Mouse (Mus musculus): Measurements from ENCODE around the gene Cadm2.

Cadm2 gene

DNA sequence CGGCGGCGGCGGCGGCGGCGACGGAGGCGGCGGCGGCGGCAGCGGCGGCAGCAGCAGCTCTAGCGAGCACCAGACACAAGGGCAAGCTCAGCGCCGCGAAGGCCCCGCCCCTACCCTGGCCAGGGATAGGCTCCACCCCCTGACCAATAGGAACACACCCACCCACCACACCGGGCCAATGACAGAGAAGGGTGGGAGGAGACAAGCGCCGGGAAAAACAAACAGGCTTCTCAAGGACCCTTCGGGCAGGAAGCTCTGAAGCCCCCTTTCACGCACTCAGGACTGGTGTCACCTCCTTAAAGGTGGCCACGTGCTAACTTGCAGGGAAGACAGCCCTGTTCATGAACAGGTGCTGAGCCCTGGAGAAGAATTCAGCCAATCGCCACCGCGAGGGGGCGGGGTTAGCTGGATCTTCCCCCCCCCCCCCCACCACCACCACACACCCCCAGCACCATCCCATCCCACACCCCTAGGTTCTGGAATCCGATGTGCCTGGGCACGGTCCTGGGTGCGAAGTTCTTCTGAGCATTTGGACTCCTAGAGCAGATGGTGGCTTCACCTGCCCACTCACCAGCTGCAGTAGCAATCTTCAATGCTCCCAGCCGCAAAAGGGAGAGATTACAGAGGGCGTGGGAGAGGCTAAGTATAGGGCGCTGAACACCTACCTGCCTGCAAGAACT is at the start of gene Cadm2:
Gene Cadm2 (minus strand): TSS at position 83 of the 680 bp plus-strand sequence.
- DNase-seq = peak; percentile 94

DNA sequence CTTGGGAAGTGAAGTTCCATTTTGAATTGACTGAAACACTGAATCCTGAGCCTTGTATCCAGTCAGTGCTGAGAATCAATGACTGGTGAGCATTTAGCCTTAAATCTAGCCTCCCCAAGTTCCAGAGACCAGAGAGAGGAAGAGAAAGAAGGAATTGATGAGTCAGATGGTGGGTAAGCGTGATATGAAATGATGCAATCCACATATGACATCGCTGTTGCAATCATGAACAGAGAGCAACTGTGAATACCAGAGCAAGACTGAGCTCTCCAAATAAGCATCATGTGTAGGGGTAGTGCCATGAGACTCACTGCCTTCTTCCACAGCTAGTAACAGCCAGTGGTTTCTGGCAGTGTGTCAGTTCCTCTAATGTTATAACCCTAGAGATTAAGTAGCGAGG is 26.2 kb upstream of the Cadm2 start:
- no peak for DNase-seq

DNA sequence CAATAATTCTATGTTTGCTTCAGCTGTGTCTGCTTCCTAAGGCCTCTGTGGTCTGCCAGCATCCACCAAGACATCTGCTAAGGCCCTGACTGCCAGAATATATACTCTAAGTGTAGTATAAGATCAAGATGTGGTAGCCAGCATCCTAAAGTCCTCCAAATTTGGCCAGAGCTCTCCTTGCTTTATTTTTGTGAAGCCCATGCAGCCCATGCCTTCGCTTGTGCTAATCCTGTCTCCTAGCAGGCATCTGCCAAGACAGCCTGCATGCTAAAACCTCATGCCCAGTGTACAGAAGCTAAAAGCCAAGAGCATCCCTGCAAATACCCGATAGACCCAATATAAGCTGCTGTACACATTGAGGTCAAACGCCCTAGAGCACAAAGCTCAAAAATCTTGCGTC is 22.9 kb upstream of the Cadm2 start:
- DNase-seq = no peak

DNA sequence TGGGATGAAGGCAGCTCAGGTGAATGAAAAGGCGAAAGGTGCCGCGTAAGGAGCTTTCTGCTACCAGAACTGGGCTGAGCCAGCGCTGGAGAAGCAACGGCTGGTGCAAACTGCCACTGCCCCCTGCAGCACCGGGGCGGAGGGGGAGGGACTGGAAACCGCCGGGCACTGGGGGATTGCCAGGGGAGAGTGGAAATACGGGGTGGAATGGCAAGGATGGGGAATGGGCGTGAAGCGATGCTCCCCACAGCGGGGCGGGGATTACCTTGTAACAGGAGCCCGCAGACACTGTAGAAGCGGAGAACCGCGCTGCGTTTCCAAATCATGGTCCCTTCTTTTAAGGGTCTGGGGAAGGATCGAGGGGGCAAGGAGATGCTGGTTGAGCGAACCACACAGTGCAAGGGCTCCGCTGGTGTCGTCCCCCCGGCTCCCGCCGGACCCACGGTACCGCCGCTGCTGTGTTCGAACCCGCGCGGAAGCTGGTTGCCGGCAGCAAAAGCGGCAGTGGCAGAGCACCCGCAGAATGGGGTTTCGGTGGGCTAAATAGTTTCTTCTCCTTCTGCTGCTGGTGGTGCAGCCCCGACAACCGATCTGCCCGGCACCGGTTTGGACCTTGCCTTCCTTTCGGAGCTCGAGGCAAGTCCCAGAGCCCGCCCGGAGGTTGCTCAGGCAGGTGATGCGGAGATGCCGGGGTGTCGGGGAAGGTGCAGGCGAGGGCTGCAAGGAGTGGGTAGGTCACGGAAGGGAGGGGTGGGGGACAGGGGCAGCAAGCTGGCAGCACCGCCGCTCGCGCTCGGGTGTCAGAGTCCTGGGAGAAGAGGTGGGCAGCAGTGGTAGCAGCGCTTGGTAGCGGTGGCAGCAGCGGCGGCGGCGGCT is 564 bp downstream of the Cadm2 start:
- DNase-seq = peak; percentile 77

DNA sequence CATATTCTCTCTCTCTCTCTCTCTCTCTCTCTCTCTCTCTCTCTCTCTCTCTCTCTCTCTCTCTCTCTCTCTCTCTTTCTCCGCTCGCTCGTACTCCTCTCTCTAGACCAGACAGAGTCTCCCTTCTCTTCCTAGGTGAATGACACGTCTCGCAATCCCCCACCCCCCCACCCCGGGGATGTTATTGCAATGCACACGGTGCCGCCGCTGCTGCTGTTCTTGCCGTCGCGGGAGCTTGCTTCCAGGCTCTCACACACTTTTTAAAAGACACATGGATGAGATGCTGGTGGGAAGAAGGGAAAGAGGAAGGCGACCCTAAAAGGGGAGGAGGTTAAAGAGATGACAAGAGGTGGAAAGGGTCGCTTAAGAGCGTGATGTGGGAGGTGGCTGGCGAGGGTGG is 1.3 kb downstream of the Cadm2 start:
- DNase-seq = no peak

DNA sequence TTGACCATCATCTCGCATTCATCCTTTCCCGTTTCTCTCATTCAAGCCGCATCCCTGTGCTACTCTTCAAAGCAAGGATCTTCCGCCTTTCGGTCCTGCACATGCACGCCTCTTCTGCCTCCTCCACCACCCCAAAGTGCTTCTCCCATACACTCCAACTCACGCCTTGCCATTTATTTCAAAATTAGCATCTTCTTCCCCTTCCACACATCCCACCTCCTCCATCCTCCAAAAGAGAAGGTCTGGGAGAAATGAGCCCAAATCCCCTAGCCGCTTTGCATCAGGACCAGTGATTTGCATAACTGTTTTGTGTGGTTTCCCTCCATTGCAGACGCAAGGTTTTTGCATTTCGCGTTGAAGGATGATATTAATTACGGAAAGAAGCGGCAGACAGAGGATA is 1.9 kb downstream of the Cadm2 start:
- peak; percentile 12 for DNase-seq

DNA sequence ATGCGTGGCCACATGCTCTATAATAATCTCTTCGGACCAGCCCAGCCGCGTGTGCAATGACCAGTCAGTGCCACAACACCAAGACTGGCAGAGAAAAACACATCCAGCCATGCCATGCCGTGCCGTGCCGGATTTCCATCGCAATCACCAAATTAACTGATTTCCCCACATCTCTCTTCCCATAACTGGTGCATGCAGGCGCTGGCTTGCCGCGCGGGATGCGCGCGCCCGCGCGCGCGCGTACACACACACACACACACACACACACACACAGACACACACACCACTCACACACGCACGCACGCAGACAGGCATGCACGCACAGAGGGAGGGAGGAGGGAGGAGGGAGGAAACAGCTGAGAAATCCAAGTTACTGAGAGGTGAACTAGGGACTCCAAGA is 2.9 kb downstream of the Cadm2 start:
- peak; percentile 59 for DNase-seq

DNA sequence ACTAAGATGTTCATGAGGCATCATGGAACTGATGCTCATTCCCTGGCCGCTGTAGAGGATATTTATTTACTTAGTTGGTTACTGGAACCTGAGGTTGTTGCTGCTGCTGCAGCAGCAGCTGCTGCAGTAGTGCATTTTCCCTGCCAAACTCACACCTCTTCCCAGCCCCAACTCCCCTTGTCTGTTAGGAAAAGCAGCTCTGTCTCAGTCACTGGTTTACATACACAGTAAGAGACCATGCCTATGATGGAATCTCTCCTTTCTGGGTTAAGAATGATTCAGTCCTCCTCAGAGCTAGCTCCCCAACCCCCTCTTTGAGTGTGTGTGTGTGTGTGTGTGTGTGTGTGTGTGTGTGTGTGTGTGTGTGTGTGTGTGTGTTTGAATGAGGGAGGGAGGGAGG is 3.5 kb downstream of the Cadm2 start:
- peak; percentile 6 for DNase-seq

DNA sequence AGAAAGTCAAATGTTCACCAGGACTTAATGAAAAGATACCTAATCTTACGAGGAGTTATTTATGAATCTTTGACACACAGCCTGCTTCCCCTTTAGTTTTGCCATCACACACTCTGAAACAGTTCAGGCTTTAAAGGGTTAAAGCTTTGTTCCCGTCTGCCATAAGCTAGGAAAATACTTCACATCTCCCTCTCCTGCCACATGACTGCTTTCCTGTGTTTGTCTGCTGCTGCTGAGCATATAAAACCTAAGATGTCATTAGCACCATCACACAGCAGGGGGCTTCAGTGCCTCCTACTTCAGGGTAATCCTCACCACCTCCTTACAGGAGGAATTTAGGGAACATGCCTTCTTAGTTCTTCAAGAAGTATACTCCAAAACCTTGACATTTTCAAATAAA is 6.8 kb downstream of the Cadm2 start:
- DNase-seq = peak; percentile 76

DNA sequence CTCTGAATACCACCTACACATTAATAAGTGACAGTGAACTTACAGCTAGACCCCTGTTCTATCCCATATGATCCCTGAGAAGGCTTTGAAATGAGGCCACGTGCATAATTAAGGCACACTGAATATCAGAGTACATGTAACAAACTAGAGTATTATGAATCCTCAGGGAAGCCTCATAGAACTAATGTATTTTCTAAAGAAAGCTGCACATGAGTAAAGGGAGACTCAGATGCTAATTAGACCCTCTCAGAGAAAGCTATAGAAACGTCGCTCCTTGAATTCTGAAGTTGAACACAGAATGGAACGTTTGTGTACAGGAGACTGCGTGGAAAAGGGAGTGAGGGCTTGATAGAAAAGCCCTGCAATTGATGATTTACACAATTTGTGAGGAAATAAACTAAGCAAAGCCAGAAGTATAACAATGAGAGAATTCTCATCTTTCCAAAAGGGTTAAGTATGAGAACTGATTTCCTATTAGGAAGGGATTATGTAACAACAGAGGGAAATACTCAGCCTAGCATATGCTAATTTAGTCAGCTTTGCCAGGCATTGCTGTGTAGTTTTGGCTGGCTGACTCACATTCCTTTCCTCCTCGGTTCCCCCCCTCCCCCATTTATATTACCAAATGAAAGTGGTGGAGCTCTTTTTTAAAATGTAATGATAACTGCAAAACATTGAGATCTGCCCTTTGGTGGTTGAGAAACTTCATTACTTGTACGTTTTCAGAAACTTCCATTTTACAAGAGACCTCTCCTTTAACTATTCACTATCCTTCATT is 9.6 kb downstream of the Cadm2 start:
- DNase-seq = peak; percentile 13

DNA sequence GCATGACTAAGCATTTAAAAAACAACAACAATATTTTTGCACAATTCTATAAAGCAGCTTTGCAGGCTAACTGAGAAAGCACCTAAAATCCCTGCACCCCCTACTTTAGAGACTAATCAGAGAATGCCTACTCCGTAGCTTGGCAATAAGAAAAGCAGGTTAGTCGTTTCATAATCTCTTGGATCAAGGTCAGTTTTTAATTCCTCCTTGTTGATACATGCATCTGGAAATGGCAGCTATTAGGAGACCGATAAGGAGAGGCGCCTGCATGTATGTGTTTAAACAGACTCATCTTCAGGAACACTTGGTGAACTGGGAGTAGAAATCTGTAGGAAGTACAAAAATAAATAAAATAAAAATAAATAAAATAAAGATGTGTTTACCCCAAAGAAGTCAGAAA is 11.6 kb downstream of the Cadm2 start:
- no peak for DNase-seq

DNA sequence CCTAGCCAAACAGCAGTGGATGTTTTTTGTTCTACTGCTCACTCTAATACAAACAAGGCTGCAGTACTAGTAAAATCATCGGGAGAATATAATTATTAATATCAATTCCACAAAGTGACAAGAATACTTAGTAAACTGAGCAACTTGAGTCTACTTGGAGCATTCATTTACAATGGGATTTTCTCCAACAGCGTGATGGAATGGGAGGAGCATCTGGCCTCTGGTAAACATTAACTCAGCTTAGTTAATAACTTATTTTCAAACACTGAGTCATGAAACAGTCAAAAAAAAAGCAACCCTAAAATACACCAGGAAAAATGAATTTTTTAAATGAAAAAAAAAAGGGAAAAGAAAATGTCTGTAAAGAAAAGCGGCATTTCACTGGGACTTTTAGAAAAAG is 12.2 kb downstream of the Cadm2 start:
- DNase-seq = no peak

DNA sequence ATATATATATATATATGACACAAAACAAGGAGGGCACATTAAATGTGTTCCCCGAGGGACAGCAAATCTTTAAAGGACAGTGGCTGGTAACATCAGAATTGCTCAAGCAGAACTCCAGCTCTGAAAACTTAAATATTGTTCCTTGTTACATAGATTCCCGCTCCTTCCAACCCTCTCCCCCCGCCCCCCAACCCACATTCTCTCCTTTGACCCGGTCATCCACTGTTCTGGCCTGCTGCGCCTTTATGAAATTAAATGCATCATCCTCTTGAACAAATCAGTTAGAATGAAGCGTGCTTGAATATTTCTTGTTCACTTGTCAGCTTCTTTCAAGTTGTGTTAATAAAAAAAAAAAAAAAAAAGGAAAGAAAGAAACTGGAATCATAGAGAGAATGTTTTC is 15.0 kb downstream of the Cadm2 start:
- no peak for DNase-seq

DNA sequence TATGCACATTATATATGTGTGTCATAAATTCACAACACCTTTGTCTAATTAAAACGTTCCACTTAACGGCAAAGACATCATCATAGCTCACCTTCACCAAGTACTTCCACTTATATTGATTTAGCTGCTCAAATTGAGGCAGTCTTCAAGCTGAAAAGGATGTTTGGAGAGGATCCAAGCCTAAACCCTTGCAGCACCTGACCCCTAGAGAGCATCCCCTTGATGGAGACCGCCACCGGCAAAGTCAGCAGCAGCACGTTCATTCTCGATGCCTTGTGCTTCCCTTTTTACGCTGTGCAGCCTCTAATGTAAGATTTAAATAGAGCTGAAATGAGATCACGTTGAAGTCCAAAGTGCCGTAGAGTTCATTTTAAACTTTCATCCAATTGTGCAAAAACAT is 20.7 kb downstream of the Cadm2 start:
- no peak for DNase-seq

DNA sequence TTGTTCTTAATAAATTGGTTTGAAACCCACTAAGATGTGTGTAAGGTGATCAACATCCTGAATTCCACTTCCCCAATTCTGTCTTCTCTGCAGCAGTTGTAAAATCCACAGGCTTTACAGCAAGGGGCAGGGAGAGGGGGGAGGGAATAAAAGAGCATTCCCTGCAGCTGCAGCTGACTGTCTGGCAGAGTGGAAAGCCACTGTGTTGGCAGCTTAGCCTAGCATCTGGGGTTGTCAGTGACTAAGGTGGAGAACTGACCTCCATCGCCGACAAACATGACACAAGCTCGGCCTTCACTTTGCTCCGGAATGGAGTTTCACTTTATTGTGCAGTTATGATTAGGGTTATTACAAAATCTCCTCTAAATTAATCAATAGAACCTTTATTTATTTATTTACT is 21.9 kb downstream of the Cadm2 start:
- DNase-seq = peak; percentile 12

DNA sequence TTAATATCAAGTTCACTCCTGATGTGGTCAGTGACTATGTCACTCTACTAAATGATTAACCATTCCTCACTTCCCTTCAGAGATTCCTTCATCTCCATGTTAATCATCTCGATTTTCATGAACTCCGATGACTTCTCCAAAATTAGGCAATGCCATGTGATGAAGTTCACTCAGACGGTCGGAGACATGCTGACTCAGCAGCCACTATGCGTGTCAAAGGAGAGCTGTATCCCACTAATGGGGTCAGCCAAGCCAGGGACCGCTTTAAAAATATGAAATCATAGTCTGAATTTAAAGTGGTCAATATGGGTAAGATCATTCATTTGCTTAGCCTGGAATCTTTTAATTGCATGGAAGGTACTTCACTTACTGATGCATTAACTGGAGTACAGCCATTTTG is 29.7 kb downstream of the Cadm2 start:
- no peak for DNase-seq

DNA sequence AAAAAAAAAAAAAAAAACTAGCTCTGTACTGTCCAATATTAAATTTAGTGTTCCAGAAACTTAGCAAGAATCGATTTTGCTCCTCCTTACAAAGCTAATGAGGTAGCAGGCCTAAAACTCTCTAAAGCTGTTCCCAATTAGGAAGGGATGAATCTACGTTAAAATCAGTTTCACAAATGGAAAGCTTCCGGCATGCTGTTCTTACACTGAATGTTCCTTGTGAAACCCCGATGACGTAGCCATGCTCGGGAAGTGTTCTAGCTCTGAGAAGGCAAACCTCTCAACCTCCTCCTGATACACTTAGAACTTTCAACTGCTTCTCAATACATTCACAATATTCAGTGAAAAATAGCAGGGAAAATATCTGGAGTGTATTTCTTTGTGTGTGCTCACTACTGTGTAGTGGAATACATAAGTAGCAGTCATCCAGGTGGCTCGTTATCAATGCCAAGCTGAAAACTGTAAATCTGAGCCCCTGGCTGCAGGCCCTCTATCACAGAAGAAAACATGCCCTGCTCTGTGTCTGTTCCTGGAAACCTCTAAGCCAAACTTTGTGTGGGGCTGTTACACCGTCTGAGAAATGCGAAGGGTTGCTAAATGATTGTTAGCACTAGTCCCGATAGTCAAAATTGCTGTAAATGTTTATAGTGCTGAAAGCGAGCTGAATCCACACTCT is 41.7 kb downstream of the Cadm2 start:
- DNase-seq = peak; percentile 16

DNA sequence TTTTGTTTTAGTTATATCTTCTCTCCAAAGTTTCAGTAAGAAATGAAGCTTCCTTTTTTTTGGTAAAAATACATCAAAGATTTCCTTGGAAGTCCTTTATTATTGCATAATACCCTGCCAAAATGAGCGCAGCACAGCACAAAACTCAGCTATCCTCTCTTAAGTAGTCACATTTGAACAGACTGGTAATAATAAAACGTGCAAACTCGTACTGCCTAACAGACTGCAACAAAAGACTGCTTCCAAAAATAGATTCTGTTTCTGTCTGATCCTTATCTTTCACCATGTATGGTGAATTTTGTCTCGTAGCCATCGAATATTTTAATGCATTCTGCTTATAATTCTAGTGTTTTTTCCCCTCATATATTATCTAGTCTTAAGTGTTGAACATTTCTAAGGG is 45.2 kb downstream of the Cadm2 start:
- no peak for DNase-seq

DNA sequence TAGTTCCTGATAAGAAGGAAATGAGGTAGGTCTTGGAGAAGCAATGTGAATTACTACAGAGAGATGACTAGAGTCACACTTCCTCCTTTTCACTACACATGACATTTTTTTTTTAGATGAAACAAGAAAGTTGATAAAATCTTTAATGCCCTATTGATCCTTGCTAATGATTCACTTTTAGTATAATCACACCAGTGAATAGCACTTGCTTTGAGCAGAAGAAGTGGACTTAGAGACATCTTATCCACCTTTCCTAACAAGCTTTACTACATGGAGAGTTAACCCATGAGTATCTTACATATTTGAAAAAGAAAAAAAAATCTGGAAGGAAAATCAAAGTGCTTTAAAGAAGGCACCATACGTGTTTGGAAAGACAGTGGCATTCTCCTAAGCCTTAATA is 93.7 kb downstream of the Cadm2 start:
- no peak for DNase-seq

DNA sequence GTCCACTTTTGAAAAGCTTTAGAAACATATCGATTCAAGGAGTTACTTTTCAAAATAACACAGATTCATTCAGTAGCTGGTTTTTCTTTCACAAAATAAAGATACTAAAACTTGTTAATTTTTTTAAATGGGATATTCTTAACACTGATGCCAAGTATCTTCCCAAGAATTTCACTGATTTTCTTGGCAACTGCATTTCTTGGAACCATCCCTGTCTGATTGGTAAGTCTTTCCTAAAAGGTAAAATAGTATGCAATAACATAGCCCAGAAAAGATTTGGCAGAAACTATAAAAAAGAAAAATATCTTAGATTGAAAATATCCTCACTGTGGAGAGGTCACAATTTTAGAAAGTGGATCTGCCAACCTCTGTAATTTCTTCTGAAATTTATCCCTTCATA is 95.8 kb downstream of the Cadm2 start:
- DNase-seq = no peak

DNA sequence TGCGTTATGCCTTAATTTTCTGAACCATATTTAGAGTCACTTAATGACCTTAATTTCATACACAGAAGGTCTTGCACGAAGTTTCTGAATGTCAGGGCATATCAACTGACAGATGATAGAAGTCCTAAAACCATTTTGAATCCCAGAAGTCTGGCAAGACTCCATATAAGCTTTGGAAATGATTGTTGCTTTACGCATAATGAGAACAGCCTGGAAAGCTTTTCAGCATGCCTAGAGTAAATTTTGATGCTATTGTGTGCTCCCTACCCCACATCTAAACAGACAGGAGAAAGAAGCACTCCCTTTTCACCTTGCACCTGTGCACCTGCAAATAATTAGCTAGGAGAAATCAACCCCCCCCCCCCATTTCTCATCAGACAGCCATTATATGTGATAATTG is 102.4 kb downstream of the Cadm2 start:
- no peak for DNase-seq

DNA sequence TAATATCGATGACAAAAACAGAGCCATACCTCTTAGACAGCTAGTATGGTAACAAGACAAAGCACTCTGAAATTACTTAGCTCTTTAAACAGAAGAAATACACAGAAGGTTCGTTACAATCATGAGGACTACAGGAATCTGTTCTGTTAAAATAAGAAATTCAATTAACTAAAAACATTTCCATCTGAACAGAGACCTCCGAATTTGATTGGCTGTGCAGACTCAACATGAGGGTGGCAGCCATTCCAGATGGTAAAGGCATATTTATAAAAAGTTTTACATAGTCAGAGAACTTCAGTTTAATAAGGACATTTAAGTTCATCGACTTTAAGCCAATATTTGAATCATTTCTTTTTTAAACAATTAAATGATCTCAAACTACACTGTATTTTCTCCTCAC is 105.2 kb downstream of the Cadm2 start:
- DNase-seq = no peak

DNA sequence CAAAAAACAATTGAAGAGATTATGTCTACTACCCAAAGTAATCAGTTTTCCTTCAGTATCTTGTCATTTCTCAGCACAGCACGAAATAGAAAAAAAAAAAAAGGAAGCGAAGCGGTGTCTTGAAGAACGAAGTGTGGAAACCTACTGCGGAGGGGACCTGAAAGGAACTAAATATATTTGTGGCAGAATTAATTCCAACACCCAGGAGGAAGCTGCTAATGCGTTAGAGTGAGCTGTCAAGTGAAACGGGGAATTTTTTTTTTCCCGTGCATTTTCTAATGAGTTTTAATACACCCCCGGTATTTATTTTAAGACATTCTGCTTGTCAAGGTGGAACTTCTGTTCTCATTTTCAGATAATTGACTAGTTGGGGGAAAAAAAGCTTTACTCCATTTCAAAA is 111.6 kb downstream of the Cadm2 start:
- no peak for DNase-seq
